In the genomic region with DNA sequence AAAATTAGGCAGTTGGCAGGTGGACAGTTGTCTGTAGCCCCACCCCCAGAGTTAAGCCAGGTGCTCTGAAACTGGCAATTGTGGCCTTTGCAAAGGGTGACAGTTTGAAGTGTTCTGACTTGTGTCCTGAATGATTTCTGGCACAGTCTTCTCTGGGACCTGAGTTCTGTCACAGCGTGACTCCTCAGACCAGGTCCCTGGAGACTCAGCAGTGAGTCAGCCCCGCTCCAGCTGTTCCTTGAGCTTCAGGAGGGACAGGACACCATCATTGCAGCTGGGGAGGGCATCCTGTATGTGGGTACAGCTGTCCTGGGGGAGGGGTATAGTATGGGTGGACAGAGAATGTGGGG, we compare ENCODE assay signal across 8 mouse cellular contexts. TPM values are rescaled to one million over a fixed set of nuclear protein-coding genes. Genes with fewer than 3 reads are reported as not detected.
A peak's percentile ranks its signal among the peaks of the same experiment; 100 is the strongest.
DNase-seq lines count a peak whose midpoint lies in the region; ATAC-seq and TF ChIP-seq lines count a peak whose summit lies in the region.

No protein-coding gene starts in this region.

- no peaks in the 10 kb centered on the region for H3K27me3 ChIP-seq in liver, postnatal 0 days (ENCODE audit: insufficient read depth, low read length)
- 0 out of 2 replicates have a peak, but pooled peaks cover under 1% of the 10 kb centered on the region for H3K27me3 ChIP-seq in liver, embryonic 12.5 days (replicated peaks)
- no peaks in the 10 kb centered on the region for H3K27me3 ChIP-seq in heart, embryonic 11.5 days (ENCODE audit: control insufficient read depth, insufficient read depth, low read length)
- no peaks in the 10 kb centered on the region for H3K27me3 ChIP-seq in small intestine, adult 2 months (ENCODE audit: control insufficient read depth, insufficient read depth, low read length)

- DNase-seq in adrenal gland, adult 2 months: peak; percentile 76
- DNase-seq in adrenal gland, postnatal 4 days (ENCODE audit: low spot score in 2 of 2): no peak
- DNase-seq in liver, postnatal 0 days: peak; percentile 49

- no peaks in the 10 kb centered on the region for H3K9me3 ChIP-seq in liver, postnatal 0 days (ENCODE audit: low read length)
- H3K9me3 ChIP-seq in liver, embryonic 12.5 days (replicated peaks): no peaks in the 10 kb centered on the region
- no peaks in the 10 kb centered on the region for H3K9me3 ChIP-seq in heart, embryonic 11.5 days (replicated peaks; ENCODE audit: control insufficient read depth, low read length)

- no peak overlapping the region for H3K27ac ChIP-seq in liver, postnatal 0 days (ENCODE audit: low read depth)
- no peak overlapping the region for H3K27ac ChIP-seq in liver, embryonic 12.5 days
- no peak overlapping the region for H3K27ac ChIP-seq in heart, embryonic 11.5 days (ENCODE audit: low read depth, low read length)
- H3K27ac ChIP-seq in small intestine, adult 2 months (ENCODE audit: insufficient read depth, low read depth, low read length): peak overlapping the region; percentile 38

- ATAC-seq in liver, postnatal 0 days: no peak; the same call in 1 of the 2 replicates
- no peak for ATAC-seq in liver, embryonic 12.5 days
- ATAC-seq in heart, embryonic 11.5 days (replicated peaks; ENCODE audit: insufficient number of reproducible peaks, low FRiP score, low TSS enrichment): no peak
- no peak for ATAC-seq in inflammation-experienced regulatory T-cells, adult 6 months
- no peak for ATAC-seq in erythroblast, adult 5-6 weeks (replicated peaks; ENCODE audit: low FRiP score, poor library complexity, severe bottlenecking)

- H3K36me3 ChIP-seq in liver, postnatal 0 days (replicated peaks; ENCODE audit: insufficient read depth, low read length): peaks cover 45% of the 10 kb centered on the region
- peaks cover 70% of the 10 kb centered on the region for H3K36me3 ChIP-seq in liver, embryonic 12.5 days
- peaks cover 13% of the 10 kb centered on the region for H3K36me3 ChIP-seq in heart, embryonic 11.5 days (ENCODE audit: control insufficient read depth, insufficient read depth, low read length)
- peaks cover 49% of the 10 kb centered on the region for H3K36me3 ChIP-seq in small intestine, adult 2 months (ENCODE audit: control insufficient read depth, insufficient read depth, low read length)

- TF ChIP-seq POLR2A in small intestine, adult 2 months (IDR thresholded peaks at IDR 0.05; ENCODE audit: low read depth, low read length): no peak

- no peak overlapping the region for H3K4me2 ChIP-seq in liver, postnatal 0 days (ENCODE audit: low read depth, low read length)
- H3K4me2 ChIP-seq in liver, embryonic 12.5 days: no peak overlapping the region
- H3K4me2 ChIP-seq in heart, embryonic 11.5 days: no peak overlapping the region

- TF ChIP-seq EP300 in liver, postnatal 0 days (IDR thresholded peaks at IDR 0.05; ENCODE audit: low read depth): no peak

- TF ChIP-seq CTCF in liver, postnatal 0 days (IDR thresholded peaks at IDR 0.05; ENCODE audit: low read depth): no peak
- TF ChIP-seq CTCF in small intestine, adult 2 months (IDR thresholded peaks at IDR 0.05; ENCODE audit: extremely low read depth, insufficient read length, insufficient replicate concordance, low read depth, low read length): no peak

- no peak overlapping the region for H3K4me3 ChIP-seq in liver, postnatal 0 days (ENCODE audit: low read depth, low read length)
- no peak overlapping the region for H3K4me3 ChIP-seq in liver, embryonic 12.5 days
- H3K4me3 ChIP-seq in heart, embryonic 11.5 days (ENCODE audit: low read depth, low read length): no peak overlapping the region
- no peak overlapping the region for H3K4me3 ChIP-seq in small intestine, adult 2 months (ENCODE audit: low read depth, low read length)

- H3K4me1 ChIP-seq in liver, postnatal 0 days (ENCODE audit: insufficient read depth): peaks cover 34% of the 10 kb centered on the region
- H3K4me1 ChIP-seq in liver, embryonic 12.5 days: peaks cover 72% of the 10 kb centered on the region
- peaks cover 37% of the 10 kb centered on the region for H3K4me1 ChIP-seq in heart, embryonic 11.5 days (ENCODE audit: control insufficient read depth, insufficient read depth, low read length)
- peaks cover 4% of the 10 kb centered on the region; the same call in 1 of the 2 replicates for H3K4me1 ChIP-seq in small intestine, adult 2 months (ENCODE audit: control insufficient read depth, insufficient read depth, insufficient read length, low read length)

- H3K9ac ChIP-seq in liver, postnatal 0 days (replicated peaks): no peak overlapping the region
- no peak overlapping the region for H3K9ac ChIP-seq in liver, embryonic 12.5 days
- H3K9ac ChIP-seq in heart, embryonic 11.5 days (ENCODE audit: low read depth, low read length): peak overlapping the region; percentile 24; the same call in 1 of the 2 replicates

- 86% methylated on average over 2 of the region's 2 CpGs for WGBS in liver, postnatal 0 days (ENCODE audit: insufficient replicate concordance)
- 87% methylated on average over 2 of the region's 2 CpGs for WGBS in liver, embryonic 12.5 days (ENCODE audit: insufficient replicate concordance)
- 83% methylated on average over 2 of the region's 2 CpGs for WGBS in heart, embryonic 11.5 days (ENCODE audit: insufficient replicate concordance)
- WGBS in small intestine, adult 2 months: 84% methylated on average over 2 of the region's 2 CpGs

RNA-seq across cellular contexts. Expression of a gene that starts 19.1 kb away (rescaled TPM):
- 10 to 100 TPM; 17.5 to 19.2 TPM for total RNA-seq in adrenal gland, adult 2 months (2021)
- polyA plus RNA-seq in adrenal gland, adult 2 months (2012; rRNA removed): 8.3 and 9.4 TPM in 2 replicates
- total RNA-seq in adrenal gland, postnatal 4 days (2021): 10 to 100 TPM; 44.6 to 45.9 TPM
- polyA plus RNA-seq in liver, postnatal 0 days (2015; fragmentation: Nextera tagmentation; extraction: Ambion mirVana): 4.9 and 6.0 TPM in 2 replicates
- 7.5 and 10.0 TPM in 2 replicates for polyA plus RNA-seq in liver, embryonic 12.5 days (2016; fragmentation: Nextera tagmentation; extraction: Ambion mirVana)
- 19.3 and 21.1 TPM in 2 replicates for polyA plus RNA-seq in heart, embryonic 11.5 days (2014; fragmentation: Nextera tagmentation; extraction: Ambion mirVana)
- 1.4 and 2.9 TPM in 2 replicates for polyA plus RNA-seq in small intestine, adult 2 months (2012; rRNA removed)
- polyA plus RNA-seq in inflammation-experienced regulatory T-cells, adult 6 months (2017; shearing (Covaris generic)): 1 to 10 TPM in 1 of 3 experiments, under 1 TPM in 1, not detected in 1; 0.89 to 2.1 TPM
- 21.5 and 23.6 TPM in 2 replicates for total RNA-seq in erythroblast, adult 5-6 weeks (2015; ENCODE audit: low replicate concordance)
- 12.1 and 15.3 TPM in 2 replicates for total RNA-seq in erythroblast, adult 5-6 weeks (2017; ENCODE audit: low replicate concordance)

RNA-seq across cellular contexts. Expression of a gene that starts 20.7 kb away (rescaled TPM):
- total RNA-seq in adrenal gland, adult 2 months (2021): 100 to 1,000 TPM; 115 to 159 TPM
- polyA plus RNA-seq in adrenal gland, adult 2 months (2012; rRNA removed): 11.3 and 15.8 TPM in 2 replicates
- 100 to 1,000 TPM; 159 to 160 TPM for total RNA-seq in adrenal gland, postnatal 4 days (2021)
- 103 and 105 TPM in 2 replicates for polyA plus RNA-seq in liver, postnatal 0 days (2015; fragmentation: Nextera tagmentation; extraction: Ambion mirVana)
- polyA plus RNA-seq in liver, embryonic 12.5 days (2016; fragmentation: Nextera tagmentation; extraction: Ambion mirVana): 110 and 112 TPM in 2 replicates
- polyA plus RNA-seq in heart, embryonic 11.5 days (2014; fragmentation: Nextera tagmentation; extraction: Ambion mirVana): 75.9 and 95.7 TPM in 2 replicates
- 8.6 and 13.1 TPM in 2 replicates for polyA plus RNA-seq in small intestine, adult 2 months (2012; rRNA removed)
- polyA plus RNA-seq in inflammation-experienced regulatory T-cells, adult 6 months (2017; shearing (Covaris generic)): 10 to 100 TPM; 31.9 to 49.9 (median 46.9) TPM
- total RNA-seq in erythroblast, adult 5-6 weeks (2015; ENCODE audit: low replicate concordance): 9.6 and 13.2 TPM in 2 replicates
- 7.0 and 18.7 TPM in 2 replicates for total RNA-seq in erythroblast, adult 5-6 weeks (2017; ENCODE audit: low replicate concordance)

RNA-seq across cellular contexts. Expression of a gene that starts 45.1 kb away (rescaled TPM):
- total RNA-seq in adrenal gland, adult 2 months (2021): 10 to 100 TPM; 46.4 to 65.3 TPM
- 178 and 239 TPM in 2 replicates for polyA plus RNA-seq in adrenal gland, adult 2 months (2012; rRNA removed)
- total RNA-seq in adrenal gland, postnatal 4 days (2021): 1 to 10 TPM; 4.0 to 5.5 TPM
- 1.0 and 1.9 TPM in 2 replicates for polyA plus RNA-seq in liver, postnatal 0 days (2015; fragmentation: Nextera tagmentation; extraction: Ambion mirVana)
- 1.4 and 1.5 TPM in 2 replicates for polyA plus RNA-seq in liver, embryonic 12.5 days (2016; fragmentation: Nextera tagmentation; extraction: Ambion mirVana)
- 0.34 and 0.97 TPM in 2 replicates for polyA plus RNA-seq in heart, embryonic 11.5 days (2014; fragmentation: Nextera tagmentation; extraction: Ambion mirVana)
- 0.80 and 2.0 TPM in 2 replicates for polyA plus RNA-seq in small intestine, adult 2 months (2012; rRNA removed)
- polyA plus RNA-seq in inflammation-experienced regulatory T-cells, adult 6 months (2017; shearing (Covaris generic)): under 1 TPM in 1 of 3 experiments, not detected in 2; 0.61 TPM
- not detected in 2 replicates for total RNA-seq in erythroblast, adult 5-6 weeks (2015; ENCODE audit: low replicate concordance)
- total RNA-seq in erythroblast, adult 5-6 weeks (2017; ENCODE audit: low replicate concordance): not detected in 2 replicates

Comparison
In these comparisons a context has a peak if more than half of its experiments do, and no peak if none do; other contexts are left out.
1. DNase-seq: peak in adrenal gland, adult 2 months (single experiment) and liver, postnatal 0 days (single experiment); none in adrenal gland, postnatal 4 days (0 of 2).
2. RNA of a gene that starts 45.1 kb away (polyA plus RNA-seq): 178 to 239 TPM in adrenal gland, adult 2 months; 1.0 to 1.9 TPM in liver, postnatal 0 days, 1.4 to 1.5 TPM in liver, embryonic 12.5 days, 0.34 to 0.97 TPM in heart, embryonic 11.5 days, 0.80 to 2.0 TPM in small intestine, adult 2 months and 0.61 TPM in inflammation-experienced regulatory T-cells, adult 6 months; every median in the first group is over 10 times any median in the second.